Mouse (Mus musculus) bone marrow macrophage, adult 2 months (primary cell): ENCODE data around the gene Atrip.

ENCODE experiments used
- CTCF ChIP-seq: IDR thresholded peaks from 2 replicates; pipeline ENCODE4 v1.5.1; 2012; ENCODE audit warnings: low read depth, mild to moderate bottlenecking, low read length, moderate library complexity
- POLR2A ChIP-seq: IDR thresholded peaks from 2 replicates; pipeline ENCODE4 v1.6.1; 2012; ENCODE audit warnings: mild to moderate bottlenecking, low read depth, low read length, borderline replicate concordance

GRCm38 (mm10) chr9:109091802-109092201 lies 17.9 kb upstream of the Atrip start:
- TF ChIP-seq POLR2A (no peak), CTCF (no peak)
